Mouse (Mus musculus) heart, embryonic 14.5 days (tissue): Measurements from ENCODE around the gene Rab3a. TPM values are rescaled to one million over a fixed set of nuclear protein-coding genes. Genes with fewer than 3 reads are reported as not detected.

ENCODE experiments used
- ATAC-seq: fragments of 200-750 bp; cut with Nextera tagmentation; 2 replicates; pipeline ENCODE4 v1.8.0; 2017; ENCODE audit warnings: low read depth, moderate TSS enrichment; ENCODE audit not compliant: insufficient number of reproducible peaks, insufficient read depth, low FRiP score
- H3K27ac ChIP-seq, 2 experiments: fragments of 200-500 bp in 1 of 2; fragments of 300-500 bp in 1 of 2; sonication (generic) in 1 of 2; replicated peaks in 1 of 2; 2 replicates each; pipeline ENCODE4 v1.5.1; 2012 to 2014; ENCODE audit warnings: low read depth in 2 of 2, low read length in 2 of 2, control low read depth in 1 of 2, mild to moderate bottlenecking in 1 of 2, mixed read lengths in 1 of 2; ENCODE audit not compliant: control insufficient read depth in 1 of 2, insufficient read depth in 1 of 2
- H3K27me3 ChIP-seq: fragments of 300-500 bp; sonication (generic); 2 replicates; pipeline ENCODE4 v1.6.1; 2014; ENCODE audit warnings: mild to moderate bottlenecking, low read length, control low read depth; ENCODE audit not compliant: control insufficient read depth, insufficient read depth
- H3K36me3 ChIP-seq: fragments of 300-500 bp; sonication (generic); 2 replicates; pipeline ENCODE4 v1.6.1; 2014; ENCODE audit warnings: mild to moderate bottlenecking, control low read depth, low read length, mixed read lengths; ENCODE audit not compliant: control insufficient read depth, insufficient read depth
- H3K4me1 ChIP-seq, 2 experiments: fragments of 200-500 bp in 1 of 2; fragments of 300-500 bp in 1 of 2; sonication (generic) in 1 of 2; 2 replicates each; pipeline ENCODE4 v1.6.1; 2012 to 2014; ENCODE audit warnings: low read length in 2 of 2, control low read depth in 1 of 2, mixed read lengths in 1 of 2; ENCODE audit not compliant: control insufficient read depth in 2 of 2, insufficient read depth in 2 of 2
- H3K4me2 ChIP-seq: fragments of 300-500 bp; sonication (generic); 2 replicates; pipeline ENCODE4 v1.6.1; 2014; ENCODE audit warnings: mild to moderate bottlenecking, low read length
- H3K4me3 ChIP-seq, 2 experiments: fragments of 200-500 bp in 1 of 2; fragments of 300-500 bp in 1 of 2; sonication (generic) in 1 of 2; 2 replicates each; pipeline ENCODE4 v1.5.1; 2012 to 2014; ENCODE audit warnings: low read length in 2 of 2, mild to moderate bottlenecking in 2 of 2, control low read depth in 1 of 2, low read depth in 1 of 2, moderate library complexity in 1 of 2; ENCODE audit not compliant: control insufficient read depth in 1 of 2, insufficient read depth in 1 of 2
- H3K9ac ChIP-seq: fragments of 300-500 bp; sonication (generic); 2 replicates; pipeline ENCODE4 v1.6.1; 2014; ENCODE audit warnings: mild to moderate bottlenecking, low read length
- H3K9me3 ChIP-seq: fragments of 300-500 bp; sonication (generic); 2 replicates; pipeline ENCODE4 v1.6.1; 2016; ENCODE audit warnings: low read length, control low read depth; ENCODE audit not compliant: control insufficient read depth
- WGBS: fragments of 180-500 bp; shearing (Covaris S2); extraction: QIAGEN DNeasy Blood & Tissue Kit; methylation state at CpG from one replicate; pipeline ENCODE4 v1.1.7; 2014; 5-methylcytosine and 5-hydroxymethylcytosine counted together
- polyA plus RNA-seq: library from polyadenylated mRNA; unstranded; fragments of >200 nt; fragmentation: Nextera tagmentation; extraction: Ambion mirVana; gene quantifications from 2 replicates; pipeline ENCODE4 v1.2.1, GENCODE M21; 2014

Rab3a gene
- polyA plus RNA-seq, 1 experiment from 2014 or later = 25.7 TPM

DNA sequence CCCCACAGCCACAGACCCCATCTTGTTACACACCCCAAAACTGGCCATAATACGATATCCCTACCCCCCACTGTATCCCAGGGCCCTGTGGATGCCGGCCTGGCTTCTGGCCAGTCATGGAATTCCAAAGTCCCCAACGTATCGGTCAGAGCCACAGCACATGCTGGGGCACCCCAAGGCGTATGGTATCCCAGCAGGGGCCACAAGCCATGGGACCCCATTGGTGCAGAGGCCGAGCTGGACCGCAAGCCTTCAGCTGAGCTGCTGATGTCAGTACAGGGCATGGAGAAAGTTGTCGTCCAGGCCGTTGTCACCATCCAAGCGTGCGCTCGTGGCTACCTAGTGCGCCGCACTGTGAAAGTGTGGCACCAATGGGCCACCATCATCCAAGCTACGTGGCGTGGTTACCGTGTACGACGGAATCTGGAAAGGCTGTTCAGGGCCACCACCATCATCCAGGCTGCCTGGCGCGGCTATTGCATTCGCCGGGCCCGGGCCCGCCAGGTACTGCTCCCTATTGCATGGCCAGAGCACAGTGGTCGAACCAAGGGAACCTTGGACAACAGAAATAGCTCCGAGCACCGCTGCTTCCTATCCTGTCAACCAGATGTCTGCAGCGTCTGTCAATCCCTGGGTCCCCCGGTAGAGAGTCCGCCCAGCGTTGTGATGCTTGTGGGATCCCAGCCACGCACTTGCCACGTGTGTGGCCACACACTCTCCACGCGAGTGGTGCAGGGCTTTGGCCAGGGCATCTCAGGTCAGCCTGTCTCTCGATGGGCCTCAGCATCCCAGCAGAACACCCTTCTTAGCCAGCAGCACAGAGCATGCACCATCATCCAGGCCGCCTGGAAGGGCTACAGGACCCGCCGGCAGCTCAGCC, 37.7 kb upstream of the Rab3a start:
- 73% methylated on average over 40 of the region's 40 CpGs for WGBS
- no peaks in the 10 kb centered on the region for H3K4me1 ChIP-seq
- no peaks in the 10 kb centered on the region for H3K9me3 ChIP-seq
- peaks cover 16% of the 10 kb centered on the region; the same call in 1 of the 2 replicates for H3K27me3 ChIP-seq
- no peaks in the 10 kb centered on the region for H3K36me3 ChIP-seq
- no peak overlapping the region for H3K4me3 ChIP-seq
- no peak for ATAC-seq
- no peak overlapping the region for H3K27ac ChIP-seq
- no peak overlapping the region for H3K9ac ChIP-seq
- H3K4me2 ChIP-seq = no peak overlapping the region

DNA sequence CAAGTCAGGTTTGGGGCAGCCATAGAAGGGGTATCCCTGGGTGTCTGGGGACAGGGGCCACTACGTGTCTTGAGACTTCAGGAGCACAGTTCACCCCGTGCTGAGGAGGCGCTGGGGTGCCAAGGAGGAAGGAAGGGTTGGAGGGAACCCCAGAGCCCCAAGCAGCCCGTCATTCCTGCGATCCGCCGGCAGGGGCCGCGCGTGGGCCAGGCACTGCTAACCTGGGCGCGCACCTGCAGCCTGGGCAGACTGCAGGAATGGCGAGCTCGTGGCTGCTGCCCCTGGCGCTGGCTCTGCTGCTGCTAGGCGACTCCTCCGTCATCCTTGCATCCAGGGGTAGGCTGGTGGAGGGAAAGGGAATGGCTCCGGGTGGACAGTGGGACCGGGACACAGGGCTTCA, 36.2 kb upstream of the Rab3a start, which contains the start of gene Gm3336:
TSS of gene Gm3336 (plus strand) at position 247 of the 400 bp plus-strand sequence.
- no peak within 1 kb of the TSS for H3K9ac ChIP-seq
- no peak for ATAC-seq
- peaks cover 19% of the 10 kb centered on the region; the same call in 1 of the 2 replicates for H3K27me3 ChIP-seq
- 2% methylated on average over 19 of the region's 19 CpGs for WGBS
- no peaks in the 10 kb centered on the region for H3K36me3 ChIP-seq
- no peak within 1 kb of the TSS for H3K4me3 ChIP-seq
- H3K9me3 ChIP-seq = no peaks in the 10 kb centered on the region
- no peak within 1 kb of the TSS for H3K27ac ChIP-seq
- no peak within 1 kb of the TSS for H3K4me2 ChIP-seq
- no peaks in the 10 kb centered on the region for H3K4me1 ChIP-seq

DNA sequence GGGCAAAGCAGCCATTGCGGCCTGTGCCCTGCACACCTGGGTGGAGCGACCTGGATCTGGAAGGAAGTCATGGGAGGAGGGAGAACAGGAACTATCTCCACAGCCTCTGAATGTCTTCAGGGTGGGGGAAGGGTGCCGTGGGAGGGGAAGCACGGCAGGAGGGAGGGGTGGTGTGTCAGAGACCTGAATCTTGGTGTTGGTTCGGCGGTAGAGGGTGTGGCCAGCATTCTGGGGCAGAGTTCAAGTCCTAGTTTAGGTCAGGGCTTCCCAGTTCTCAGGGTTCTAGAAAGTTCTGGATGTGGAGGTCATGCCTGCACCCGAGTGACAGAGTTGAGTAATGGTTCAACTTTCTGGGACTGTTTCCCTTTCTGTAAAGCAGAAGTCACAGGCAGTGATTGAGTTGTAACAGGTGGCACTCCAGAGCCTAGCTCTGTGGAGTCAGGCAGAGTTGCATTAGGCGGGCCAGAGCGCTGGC, 34.6 kb upstream of the Rab3a start:
- Histone ChIP-seq H3K4me3 (no peak overlapping the region), H3K27me3 (peaks cover 19% of the 10 kb centered on the region; the same call in 1 of the 2 replicates)
- 60% methylated on average over 9 of the region's 9 CpGs for WGBS

DNA sequence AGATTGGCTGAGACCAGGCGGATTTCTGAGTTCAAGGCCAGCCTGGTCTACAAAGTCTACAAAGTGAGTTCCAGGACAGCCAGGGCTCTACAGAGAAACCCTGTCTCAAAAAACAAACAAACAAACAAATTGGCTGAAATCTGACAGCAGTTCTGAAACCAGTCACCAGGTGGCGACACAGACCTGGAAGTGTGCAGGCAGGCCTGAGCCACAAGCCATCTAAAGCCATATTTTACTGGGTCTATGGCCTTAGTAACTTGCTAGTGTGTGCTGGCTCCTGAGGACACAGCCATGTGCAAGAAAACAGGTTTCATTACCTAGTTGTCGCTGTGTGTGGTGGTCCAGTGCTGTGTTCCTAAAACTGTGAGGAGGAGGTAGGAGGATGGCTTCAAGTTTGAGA, 33.7 kb upstream of the Rab3a start:
- no peak overlapping the region for H3K27ac ChIP-seq

More for the DNA sequence above, 34.6 kb upstream of the Rab3a start:
- Histone ChIP-seq H3K36me3 (no peaks in the 10 kb centered on the region), H3K27ac (no peak overlapping the region), H3K9me3 (no peaks in the 10 kb centered on the region), H3K4me2 (no peak overlapping the region), H3K9ac (no peak overlapping the region), H3K4me1 (no peaks in the 10 kb centered on the region)
- ATAC-seq = no peak

DNA sequence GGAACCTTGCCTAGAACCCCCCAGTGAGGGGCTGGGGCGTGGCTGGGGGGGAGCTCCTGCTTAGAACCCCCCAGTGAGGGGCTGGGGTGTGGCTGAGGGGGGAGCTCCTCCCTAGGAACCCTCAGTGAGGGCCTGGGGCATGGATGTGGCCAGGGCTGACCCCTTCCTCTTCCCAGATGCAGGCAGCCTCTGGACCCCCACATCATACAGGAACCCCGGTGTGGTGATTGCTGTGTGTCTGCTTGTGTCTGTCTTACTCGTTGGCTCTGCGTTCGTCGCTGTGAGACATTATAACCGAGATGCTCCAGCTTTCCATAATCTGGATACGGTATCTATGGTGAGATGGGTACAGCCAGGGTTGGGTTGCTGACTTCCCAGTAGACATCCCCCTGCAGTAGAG, 32.9 kb upstream of the Rab3a start:
- Histone ChIP-seq H3K4me1 (no peaks in the 10 kb centered on the region), H3K4me2 (no peak overlapping the region), H3K27me3 (peaks cover 23% of the 10 kb centered on the region), H3K27ac (no peak overlapping the region), H3K36me3 (no peaks in the 10 kb centered on the region), H3K9ac (no peak overlapping the region), H3K9me3 (no peaks in the 10 kb centered on the region), H3K4me3 (no peak overlapping the region)
- WGBS = 79% methylated on average over 8 of the region's 8 CpGs
- no peak for ATAC-seq

More for the DNA sequence above, 33.7 kb upstream of the Rab3a start:
- no peak overlapping the region for H3K9ac ChIP-seq
- H3K27me3 ChIP-seq = peaks cover 19% of the 10 kb centered on the region; the same call in 1 of the 2 replicates
- no peaks in the 10 kb centered on the region for H3K9me3 ChIP-seq
- no peak overlapping the region for H3K4me3 ChIP-seq
- no peaks in the 10 kb centered on the region for H3K4me1 ChIP-seq
- no peak for ATAC-seq
- H3K36me3 ChIP-seq = no peaks in the 10 kb centered on the region
- WGBS = 4% methylated on average over 3 of the region's 3 CpGs
- no peak overlapping the region for H3K4me2 ChIP-seq

DNA sequence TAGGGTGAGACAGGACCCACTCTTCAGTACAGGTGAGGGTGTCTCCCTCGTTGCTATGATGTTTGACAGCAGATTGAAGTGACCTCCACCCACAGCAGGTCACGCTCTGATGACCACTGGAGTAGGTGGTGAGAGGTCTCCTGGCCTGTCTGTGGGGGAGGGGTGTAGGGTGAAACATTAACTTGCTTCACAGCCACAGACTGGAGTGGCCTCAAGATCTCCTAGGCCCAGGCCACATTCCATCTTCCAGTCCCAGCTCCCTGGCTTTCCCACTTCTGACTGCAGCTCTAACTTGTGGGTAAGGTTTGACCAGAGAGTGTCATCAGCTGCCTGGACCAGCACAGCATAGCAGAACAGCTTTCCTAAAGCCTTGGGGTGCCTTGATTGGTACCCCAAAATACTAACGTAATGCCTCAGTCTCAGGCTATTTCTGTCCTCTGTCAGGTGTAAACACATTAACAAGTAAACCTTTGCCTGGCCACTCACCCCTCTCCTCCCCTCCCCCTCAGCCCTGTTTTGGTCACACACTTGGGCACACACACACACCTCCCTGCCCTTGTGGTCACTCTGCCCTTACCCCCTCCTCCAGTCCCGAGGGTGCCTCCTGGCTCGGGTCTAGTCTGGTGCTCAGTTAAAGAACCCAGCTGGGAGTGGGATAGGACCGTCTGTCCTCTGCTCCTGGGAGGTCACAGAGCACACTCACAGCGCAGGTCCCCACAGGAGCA, 30.8 kb upstream of the Rab3a start, which contains the start of gene Pde4c:
TSS of gene Pde4c (plus strand) at position 235 of the 725 bp plus-strand sequence.
- Histone ChIP-seq H3K36me3 (no peaks in the 10 kb centered on the region), H3K9me3 (no peaks in the 10 kb centered on the region), H3K4me2 (no peak within 1 kb of the TSS), H3K27ac (no peak within 1 kb of the TSS), H3K4me1 (no peaks in the 10 kb centered on the region), H3K27me3 (peaks cover 32% of the 10 kb centered on the region), H3K4me3 (no peak within 1 kb of the TSS), H3K9ac (no peak within 1 kb of the TSS)
- ATAC-seq = no peak
- 51% methylated on average over 7 of the region's 7 CpGs for WGBS

DNA sequence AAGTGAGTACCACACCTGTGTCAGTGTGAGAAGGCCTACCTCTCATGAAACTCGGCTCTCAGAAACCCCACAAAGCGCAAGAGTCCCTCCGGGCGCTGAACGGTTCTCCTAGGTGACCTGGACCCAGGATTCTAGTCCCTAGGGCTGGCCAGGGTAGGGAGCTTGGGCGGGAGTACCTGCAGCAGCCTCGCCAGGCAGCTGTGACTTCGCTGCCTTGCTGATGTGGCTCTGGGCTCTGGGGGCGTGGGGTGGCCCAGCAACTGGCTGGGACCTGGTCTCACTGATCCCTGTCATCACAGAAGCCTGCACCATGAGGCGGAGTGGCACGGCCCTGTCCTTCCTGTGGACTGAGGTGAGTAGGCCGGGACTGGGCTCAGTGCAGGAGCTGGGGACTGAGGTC, 30.3 kb upstream of the Rab3a start:
- Histone ChIP-seq H3K4me3 (no peak overlapping the region), H3K9ac (no peak overlapping the region), H3K36me3 (no peaks in the 10 kb centered on the region), H3K27me3 (peaks cover 37% of the 10 kb centered on the region), H3K9me3 (no peaks in the 10 kb centered on the region), H3K4me1 (no peaks in the 10 kb centered on the region), H3K4me2 (no peak overlapping the region), H3K27ac (no peak overlapping the region)
- ATAC-seq = no peak
- 68% methylated on average over 12 of the region's 12 CpGs for WGBS
